Mouse (Mus musculus): ENCODE measurements around the gene Itsn1. TPM values are rescaled to one million over a fixed set of nuclear protein-coding genes. Genes with fewer than 3 reads are reported as not detected.

Itsn1 gene
- polyA plus RNA-seq, 1 experiment from 2014 or later = 22.7 TPM

DNA sequence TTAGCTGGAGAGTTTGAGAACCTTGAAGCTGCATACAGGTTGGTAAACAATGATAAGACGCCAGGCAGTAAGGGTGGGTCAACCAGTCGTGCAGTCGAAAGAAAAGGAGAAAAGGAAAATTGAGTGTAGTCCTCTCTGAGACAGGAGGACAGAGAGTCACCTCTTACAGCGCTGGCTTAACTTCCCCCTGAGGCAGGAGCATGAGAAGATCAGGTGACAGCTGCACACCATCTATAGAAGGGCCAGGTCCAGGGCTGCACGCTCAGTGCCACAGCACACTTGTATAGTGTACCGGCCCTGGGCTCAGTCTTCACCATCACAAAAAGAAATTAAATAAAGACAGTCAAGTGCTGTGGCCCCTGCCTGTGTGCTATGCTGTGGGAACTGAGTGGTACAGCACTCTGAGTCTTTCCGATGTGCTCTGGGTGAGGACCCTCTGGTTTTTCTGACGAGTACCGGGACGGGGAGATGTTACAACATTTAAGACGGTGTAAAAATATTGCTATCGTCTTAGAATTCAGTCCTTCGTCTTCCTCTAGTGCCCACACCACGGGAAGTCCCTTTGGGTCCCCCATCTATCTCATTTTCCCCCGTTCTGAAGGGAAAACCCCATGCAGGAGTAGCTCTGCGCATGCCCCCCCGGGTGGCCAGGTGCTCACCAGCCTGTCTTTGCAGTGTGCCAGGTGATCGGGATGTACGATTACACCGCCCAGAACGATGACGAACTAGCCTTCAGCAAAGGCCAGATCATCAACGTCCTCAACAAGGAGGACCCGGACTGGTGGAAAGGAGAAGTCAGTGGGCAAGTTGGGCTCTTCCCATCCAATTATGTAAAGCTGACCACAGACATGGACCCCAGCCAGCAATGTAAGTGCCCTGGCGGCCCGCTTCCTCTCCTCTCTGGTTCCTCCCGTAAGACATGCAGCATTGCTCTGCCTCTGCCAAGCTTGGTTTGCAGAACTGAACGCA is 140.1 kb downstream of the Itsn1 start:
- Histone ChIP-seq H3K27me3 (no peaks in the 10 kb centered on the region), H3K4me3 (no peak overlapping the region), H3K4me1 (peaks cover 11% of the 10 kb centered on the region; the same call in 1 of the 2 replicates), H3K27ac (no peak overlapping the region), H3K9ac (no peak overlapping the region), H3K9me3 (no peaks in the 10 kb centered on the region), H3K36me3 (peaks cover 48% of the 10 kb centered on the region), H3K4me2 (no peak overlapping the region)
- WGBS = 85% methylated on average over 28 of the region's 28 CpGs
- no peak for ATAC-seq (ENCODE audit: insufficient number of reproducible peaks, low FRiP score, low TSS enrichment, low read depth)

DNA sequence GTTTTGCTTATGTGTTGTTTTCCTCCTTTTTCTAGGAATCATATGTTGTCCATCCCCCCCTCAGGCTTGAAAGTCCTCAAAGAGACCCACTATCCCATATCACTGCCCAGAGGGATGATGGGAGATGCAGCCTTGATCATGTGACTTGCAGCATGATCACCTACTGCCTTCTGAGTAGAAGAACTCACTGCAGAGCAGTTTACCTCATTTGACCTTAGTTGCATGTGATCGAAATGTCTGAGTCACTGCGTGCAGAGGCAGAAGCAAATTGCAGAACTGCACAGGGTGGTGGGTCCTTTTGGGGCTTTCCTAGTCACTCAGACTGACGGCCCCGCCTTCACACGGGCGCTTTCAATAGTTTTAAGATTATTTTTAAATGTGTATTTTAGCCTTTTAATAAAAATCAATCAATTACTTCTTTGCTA is 141.1 kb downstream of the Itsn1 start:
- H3K27ac ChIP-seq = no peak overlapping the region
- H3K4me3 ChIP-seq = no peak overlapping the region
- no peak for ATAC-seq (ENCODE audit: insufficient number of reproducible peaks, low FRiP score, low TSS enrichment, low read depth)
- peaks cover 40% of the 10 kb centered on the region for H3K36me3 ChIP-seq
- H3K9ac ChIP-seq = no peak overlapping the region
- H3K9me3 ChIP-seq = no peaks in the 10 kb centered on the region
- H3K27me3 ChIP-seq = no peaks in the 10 kb centered on the region
- WGBS = 86% methylated on average over 6 of the region's 6 CpGs
- H3K4me2 ChIP-seq = no peak overlapping the region
- H3K4me1 ChIP-seq = peaks cover 13% of the 10 kb centered on the region

DNA sequence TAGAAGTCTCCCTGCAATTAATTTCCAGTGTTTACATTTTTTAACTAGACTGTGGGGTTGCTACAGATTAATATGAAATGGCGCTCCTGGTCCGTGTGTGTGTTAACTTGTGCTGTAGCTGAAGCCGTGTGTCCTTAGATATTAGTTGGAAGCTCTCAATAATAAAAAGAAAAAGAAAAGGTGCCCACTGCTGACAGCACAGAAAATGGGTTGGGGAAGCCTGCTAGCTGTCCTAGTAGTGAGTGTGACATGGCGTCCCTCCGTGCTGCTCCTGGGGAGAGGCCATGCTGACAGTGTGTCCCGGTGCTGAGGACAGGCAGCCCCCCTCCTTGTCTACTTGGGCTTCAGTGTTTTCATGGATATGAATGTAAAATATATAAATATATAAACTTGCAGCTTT is 142.1 kb downstream of the Itsn1 start:
- H3K9me3 ChIP-seq = no peaks in the 10 kb centered on the region
- H3K27ac ChIP-seq = no peak overlapping the region
- no peak overlapping the region for H3K9ac ChIP-seq
- peaks cover 39% of the 10 kb centered on the region for H3K36me3 ChIP-seq
- peaks cover 23% of the 10 kb centered on the region for H3K4me1 ChIP-seq
- no peak overlapping the region for H3K4me3 ChIP-seq
- H3K27me3 ChIP-seq = no peaks in the 10 kb centered on the region
- WGBS = 93% methylated on average over 6 of the region's 6 CpGs
- no peak for ATAC-seq (ENCODE audit: insufficient number of reproducible peaks, low FRiP score, low TSS enrichment, low read depth)
- no peak overlapping the region for H3K4me2 ChIP-seq

DNA sequence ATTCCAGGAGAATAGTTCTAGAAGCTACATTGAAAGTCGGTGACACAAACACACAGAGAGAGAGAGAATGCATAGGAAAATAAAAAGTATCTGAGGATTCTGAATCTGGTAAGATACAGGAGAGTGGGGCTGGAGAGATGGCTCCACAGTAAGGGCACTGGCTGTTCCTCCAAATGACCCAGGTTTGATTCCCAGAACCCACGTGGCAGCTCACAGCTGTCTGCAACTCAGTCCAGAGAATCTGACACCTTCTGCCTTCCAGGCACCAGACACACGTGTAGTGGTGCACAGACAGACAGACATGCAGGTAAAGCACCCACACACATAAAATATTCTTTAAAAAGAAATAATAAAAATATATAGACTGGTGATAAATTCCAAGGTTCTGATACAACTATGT is 144.6 kb downstream of the Itsn1 start:
- no peak overlapping the region for H3K4me3 ChIP-seq
- no peak for ATAC-seq (ENCODE audit: insufficient number of reproducible peaks, low FRiP score, low TSS enrichment, low read depth)
- no peaks in the 10 kb centered on the region for H3K9me3 ChIP-seq
- no peak overlapping the region for H3K27ac ChIP-seq
- H3K4me1 ChIP-seq = peaks cover 30% of the 10 kb centered on the region
- H3K4me2 ChIP-seq = no peak overlapping the region
- peaks cover 25% of the 10 kb centered on the region for H3K36me3 ChIP-seq
- H3K9ac ChIP-seq = no peak overlapping the region
- WGBS = 50% methylated on average over 3 of the region's 3 CpGs
- no peaks in the 10 kb centered on the region for H3K27me3 ChIP-seq

DNA sequence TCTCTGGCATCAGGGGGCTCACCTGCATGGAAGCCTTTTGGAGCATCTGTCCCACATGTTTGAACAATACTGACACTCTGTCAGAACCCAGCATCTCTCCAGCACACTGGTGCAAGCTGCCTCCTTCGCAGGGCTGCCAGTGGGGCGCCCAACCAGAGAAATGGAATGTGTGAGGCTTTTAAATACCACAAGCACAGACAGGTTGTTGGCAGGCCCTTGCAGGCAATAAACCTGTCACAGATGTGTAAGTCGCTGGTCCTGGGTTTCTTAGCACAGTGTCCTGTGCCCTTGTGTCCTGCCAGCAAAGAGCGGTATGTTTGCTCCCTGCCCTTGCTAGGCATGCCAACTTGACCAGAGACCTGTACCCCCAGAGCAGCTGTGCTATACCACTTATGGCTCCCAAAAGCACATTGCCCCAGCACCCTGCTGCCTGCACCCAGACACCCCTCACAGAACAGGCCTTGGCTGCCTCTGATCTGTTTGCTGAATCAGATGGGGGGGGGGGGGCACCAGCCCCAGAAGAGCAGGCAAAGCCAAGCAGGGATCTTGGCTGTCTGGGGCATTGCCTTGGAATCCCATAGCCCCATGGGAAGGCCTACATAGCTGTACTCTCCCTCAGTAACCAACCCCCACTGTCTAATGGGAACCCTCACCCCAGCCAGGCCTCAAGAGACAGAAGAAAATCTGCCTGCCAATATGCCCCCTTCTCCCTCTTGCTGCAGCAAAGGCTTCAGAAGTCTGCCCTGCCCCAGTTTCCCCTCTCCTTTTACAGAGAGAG is 146.7 kb downstream of the Itsn1 start:
- Histone ChIP-seq H3K9me3 (no peaks in the 10 kb centered on the region), H3K9ac (no peak overlapping the region), H3K27ac (peak overlapping the region; percentile 75), H3K4me3 (no peak overlapping the region), H3K4me1 (peaks cover 28% of the 10 kb centered on the region), H3K36me3 (peaks cover 12% of the 10 kb centered on the region), H3K4me2 (no peak overlapping the region), H3K27me3 (no peaks in the 10 kb centered on the region)
- 15% methylated on average over 4 of the region's 4 CpGs for whole genome bisulfite sequencing
- peak; percentile 73 for ATAC-seq (ENCODE audit: insufficient number of reproducible peaks, low FRiP score, low TSS enrichment, low read depth)

DNA sequence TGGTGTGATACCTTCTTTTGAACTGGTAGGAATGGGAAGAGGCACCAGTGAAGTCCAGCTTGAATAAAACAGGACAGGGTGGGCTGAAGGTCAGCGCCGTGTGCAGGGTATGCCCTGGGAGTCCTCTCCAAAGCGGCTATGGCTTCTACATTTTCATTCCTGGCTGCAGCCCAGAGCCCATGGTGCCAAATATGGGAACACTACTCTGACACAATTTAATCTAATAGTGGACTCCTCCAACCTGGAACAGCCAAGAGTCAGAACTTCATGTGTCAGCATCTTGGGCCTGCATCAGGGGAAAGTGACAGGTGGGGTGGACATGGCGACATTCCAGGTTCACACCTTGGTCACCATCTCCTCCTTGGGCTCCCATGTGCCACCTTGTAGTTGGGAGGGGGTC is 147.4 kb downstream of the Itsn1 start:
- Histone ChIP-seq H3K36me3 (peaks cover 6% of the 10 kb centered on the region; the same call in 1 of the 2 replicates), H3K4me1 (peaks cover 32% of the 10 kb centered on the region), H3K27ac (peak overlapping the region; percentile 75), H3K4me2 (no peak overlapping the region), H3K4me3 (no peak overlapping the region), H3K9ac (no peak overlapping the region), H3K27me3 (no peaks in the 10 kb centered on the region), H3K9me3 (no peaks in the 10 kb centered on the region)
- WGBS = 86% methylated on average over 4 of the region's 4 CpGs
- no peak for ATAC-seq (ENCODE audit: insufficient number of reproducible peaks, low FRiP score, low TSS enrichment, low read depth)

DNA sequence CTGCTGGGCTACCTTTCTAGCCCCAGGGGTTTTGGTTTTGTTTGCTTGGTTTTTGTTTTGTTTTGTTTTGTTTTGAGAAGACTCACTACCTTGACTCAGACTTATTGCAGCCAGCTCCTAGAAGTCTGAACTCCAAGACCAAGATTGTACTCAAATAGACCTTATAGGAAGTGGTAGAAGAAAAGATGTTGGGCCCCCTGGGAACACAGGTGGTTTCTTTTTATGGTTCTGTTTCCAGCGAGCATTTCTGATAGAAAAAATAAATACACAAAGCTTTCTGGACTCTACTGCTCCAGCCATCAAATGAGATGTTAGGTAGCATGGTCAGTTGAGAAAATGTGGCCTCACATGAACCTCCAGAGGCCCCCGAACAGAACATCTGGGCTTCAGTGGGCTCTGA is 150.0 kb downstream of the Itsn1 start:
- H3K36me3 ChIP-seq = no peaks in the 10 kb centered on the region
- H3K9ac ChIP-seq = no peak overlapping the region
- no peaks in the 10 kb centered on the region for H3K27me3 ChIP-seq
- 66% methylated on average over 2 of the region's 2 CpGs for WGBS
- no peak overlapping the region for H3K4me2 ChIP-seq
- peaks cover 56% of the 10 kb centered on the region for H3K4me1 ChIP-seq
- no peak for ATAC-seq (ENCODE audit: insufficient number of reproducible peaks, low FRiP score, low TSS enrichment, low read depth)
- no peak overlapping the region for H3K4me3 ChIP-seq
- no peak overlapping the region for H3K27ac ChIP-seq
- H3K9me3 ChIP-seq = no peaks in the 10 kb centered on the region

DNA sequence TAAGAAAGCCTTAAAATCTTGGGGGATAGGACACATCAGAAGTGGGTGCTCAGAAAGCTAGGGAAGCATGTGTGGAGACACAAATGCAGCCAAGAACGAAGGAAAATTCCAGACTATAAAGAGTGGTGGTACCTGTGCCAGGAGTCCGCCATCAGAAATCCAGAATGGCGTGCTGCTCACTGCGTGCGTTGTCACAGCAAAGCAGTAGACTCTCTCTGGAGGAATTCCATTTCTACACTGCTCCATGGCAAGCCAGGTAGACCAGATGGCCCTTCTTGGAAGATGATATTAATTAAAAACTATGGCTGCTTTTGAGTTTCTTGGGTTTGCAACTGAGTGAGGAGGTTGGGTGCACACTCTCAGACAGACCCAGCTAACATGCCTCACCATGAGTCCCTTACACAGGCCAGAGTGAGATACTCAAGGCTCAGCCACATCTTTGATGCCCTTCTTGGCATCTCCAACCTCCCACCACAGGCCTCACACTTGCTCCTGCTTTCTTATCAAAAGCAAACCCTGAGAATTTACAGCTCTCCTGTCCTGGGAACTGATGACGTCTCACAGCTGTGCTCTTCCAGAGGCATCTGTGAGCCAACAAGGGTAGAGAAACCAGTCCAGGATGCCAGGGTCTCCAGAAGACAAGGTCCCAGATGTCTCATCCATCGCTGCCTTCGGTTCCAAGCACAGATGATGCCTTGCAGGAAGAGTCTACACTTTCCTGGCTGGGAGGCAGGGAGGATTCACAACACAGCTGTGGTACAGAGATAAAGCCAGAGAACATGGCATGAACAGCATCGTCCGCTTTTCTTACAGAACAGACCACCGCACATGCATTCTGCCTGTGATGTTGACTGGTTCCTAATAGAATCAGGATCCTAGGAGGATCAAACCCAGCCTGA is 152.0 kb downstream of the Itsn1 start:
- H3K4me2 ChIP-seq = no peak overlapping the region
- 93% methylated on average over 11 of the region's 11 CpGs for WGBS
- no peaks in the 10 kb centered on the region for H3K36me3 ChIP-seq
- H3K4me1 ChIP-seq = peaks cover 47% of the 10 kb centered on the region
- H3K9ac ChIP-seq = no peak overlapping the region
- H3K4me3 ChIP-seq = no peak overlapping the region
- 0 out of 2 replicates have a peak overlapping the region, but pooled peaks have one; percentile 73 for H3K27ac ChIP-seq
- H3K9me3 ChIP-seq = no peaks in the 10 kb centered on the region
- H3K27me3 ChIP-seq = no peaks in the 10 kb centered on the region
- ATAC-seq (ENCODE audit: insufficient number of reproducible peaks, low FRiP score, low TSS enrichment, low read depth) = no peak

DNA sequence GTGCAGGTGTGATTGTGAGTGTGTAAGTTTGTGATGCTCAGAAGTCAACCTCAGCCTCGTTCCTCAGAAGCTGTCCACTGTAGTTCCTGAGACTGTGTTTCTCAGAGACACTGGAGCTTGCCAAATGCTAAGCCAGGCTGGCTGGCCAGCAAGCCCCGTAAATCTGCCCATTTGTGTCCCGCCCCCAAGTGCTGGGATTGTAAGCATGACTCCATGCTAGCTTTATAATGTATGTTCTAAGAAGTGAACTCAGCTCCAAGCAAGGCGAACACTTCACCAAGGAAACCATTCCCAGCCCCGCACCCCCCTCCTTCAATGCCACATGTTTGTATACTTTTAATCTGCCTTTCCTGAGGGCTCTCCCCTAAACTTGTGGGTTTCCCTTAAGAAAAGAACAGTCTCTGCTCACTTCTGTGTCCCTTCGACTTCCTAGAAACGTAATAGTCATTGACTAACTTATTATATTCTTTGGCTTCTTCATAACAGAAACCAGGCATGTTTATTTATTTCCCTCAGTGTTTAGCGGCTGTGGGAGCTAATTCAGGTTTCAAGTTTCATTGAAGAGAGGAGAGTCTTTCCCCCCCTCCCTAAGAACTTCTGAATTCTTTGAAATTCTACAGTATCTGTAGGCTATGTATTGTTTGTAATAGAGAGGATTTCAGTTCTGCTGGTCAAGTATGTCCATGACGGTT is 153.2 kb downstream of the Itsn1 start:
- H3K9ac ChIP-seq = no peak overlapping the region
- no peaks in the 10 kb centered on the region for H3K36me3 ChIP-seq
- WGBS = 20% methylated on average over 9 of the region's 9 CpGs
- H3K4me2 ChIP-seq = no peak overlapping the region
- H3K27ac ChIP-seq = peak overlapping the region; percentile 73
- peaks cover 43% of the 10 kb centered on the region for H3K4me1 ChIP-seq
- ATAC-seq (ENCODE audit: insufficient number of reproducible peaks, low FRiP score, low TSS enrichment, low read depth) = no peak
- no peaks in the 10 kb centered on the region for H3K9me3 ChIP-seq
- H3K27me3 ChIP-seq = no peaks in the 10 kb centered on the region
- no peak overlapping the region for H3K4me3 ChIP-seq

DNA sequence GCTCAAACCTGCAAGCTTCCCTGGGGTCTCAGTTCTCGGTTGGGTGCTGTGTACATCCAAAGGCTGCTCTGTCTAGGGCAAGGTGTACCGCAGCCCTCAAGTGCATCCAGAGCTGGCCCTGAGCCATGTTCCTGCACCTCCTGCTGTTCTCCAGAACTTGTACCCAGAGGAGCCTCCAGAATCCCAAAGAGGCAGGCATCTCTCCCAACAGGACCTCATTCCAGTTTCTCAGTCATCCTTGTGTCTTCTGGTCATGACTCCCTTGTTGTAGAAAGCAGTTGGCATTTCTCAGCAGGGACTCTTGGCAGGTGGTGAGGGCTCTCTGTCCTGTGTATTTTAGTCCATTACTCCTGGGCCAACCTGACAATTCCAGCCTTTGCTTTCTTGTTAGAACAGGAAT is 154.6 kb downstream of the Itsn1 start:
- H3K4me2 ChIP-seq = no peak overlapping the region
- no peaks in the 10 kb centered on the region for H3K36me3 ChIP-seq
- no peak overlapping the region for H3K9ac ChIP-seq
- no peaks in the 10 kb centered on the region for H3K27me3 ChIP-seq
- H3K4me3 ChIP-seq = no peak overlapping the region
- H3K9me3 ChIP-seq = no peaks in the 10 kb centered on the region
- no peak for ATAC-seq (ENCODE audit: insufficient number of reproducible peaks, low FRiP score, low TSS enrichment, low read depth)
- peak overlapping the region; percentile 22 for H3K27ac ChIP-seq
- 65% methylated on average over 2 of the region's 2 CpGs for WGBS
- peaks cover 43% of the 10 kb centered on the region for H3K4me1 ChIP-seq

DNA sequence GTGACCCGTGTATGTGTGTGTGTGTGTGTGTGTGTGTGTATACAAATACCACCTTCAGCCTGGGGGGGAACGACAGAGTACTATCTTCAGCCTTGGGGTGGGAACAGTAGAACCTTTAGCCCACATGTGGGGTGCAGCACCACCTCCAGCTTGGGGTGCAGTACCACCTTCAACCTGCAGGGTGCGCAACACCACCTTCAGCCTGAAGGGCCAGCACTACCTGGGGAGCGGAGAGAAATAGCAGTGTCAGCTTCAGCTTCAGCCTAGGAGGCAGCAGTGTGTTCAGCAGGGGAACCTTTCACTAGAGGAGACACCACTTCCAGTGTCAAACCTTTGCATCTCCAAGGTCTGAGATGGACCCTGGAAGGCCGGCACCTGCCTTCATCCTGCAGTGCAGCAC is 155.1 kb downstream of the Itsn1 start:
- no peak for ATAC-seq (ENCODE audit: insufficient number of reproducible peaks, low FRiP score, low TSS enrichment, low read depth)
- Histone ChIP-seq H3K36me3 (no peaks in the 10 kb centered on the region), H3K27ac (no peak overlapping the region), H3K9me3 (no peaks in the 10 kb centered on the region), H3K4me2 (no peak overlapping the region), H3K9ac (no peak overlapping the region), H3K4me1 (peaks cover 43% of the 10 kb centered on the region), H3K27me3 (no peaks in the 10 kb centered on the region), H3K4me3 (no peak overlapping the region)
- WGBS = 67% methylated on average over 5 of the region's 5 CpGs

Data from limb, embryonic 15.5 days (tissue).